Mouse (Mus musculus) MEL (cell line): ENCODE results near the gene Abat. TPM values are rescaled to one million over a fixed set of nuclear protein-coding genes. Genes with fewer than 3 reads are reported as not detected.

Experiments used
- DNase-seq: peaks from one replicate; pipeline ENCODE4 v3.0.0; 2011; ENCODE audit warnings: low read depth, low spot score
- H3K27ac ChIP-seq: 2 replicates; pipeline ENCODE4 v1.5.1; 2012; ENCODE audit warnings: low read depth, mild to moderate bottlenecking, control low read depth, low read length, moderate library complexity; ENCODE audit not compliant: control insufficient read depth
- H3K27me3 ChIP-seq, 2 experiments: fragments of 150-350 bp in 1 of 2; sonication (generic) in 1 of 2; 2 replicates each; pipeline ENCODE4 v1.6.1; 2012; ENCODE audit warnings: low read length in 2 of 2, mild to moderate bottlenecking in 2 of 2, improper control_type of control experiment in 1 of 2, moderate library complexity in 1 of 2; ENCODE audit not compliant: insufficient read depth in 2 of 2, control insufficient read depth in 1 of 2
- H3K36me3 ChIP-seq, 2 experiments: 2 replicates each; pipeline ENCODE4 v1.6.1; 2012 to 2014; ENCODE audit warnings: low read length in 2 of 2, improper control_type of control experiment in 1 of 2, inconsistent platforms in 1 of 2, mild to moderate bottlenecking in 1 of 2; ENCODE audit not compliant: insufficient read depth in 2 of 2, control insufficient read depth in 1 of 2
- H3K4me1 ChIP-seq, 2 experiments: fragments of 150-350 bp in 1 of 2; sonication (generic) in 1 of 2; 2 replicates each; pipeline ENCODE4 v1.6.1; 2012; ENCODE audit warnings: low read length in 2 of 2, improper control_type of control experiment in 1 of 2, mild to moderate bottlenecking in 1 of 2; ENCODE audit not compliant: insufficient read depth in 2 of 2, control insufficient read depth in 1 of 2
- H3K4me3 ChIP-seq, 2 experiments: fragments of 150-350 bp in 1 of 2; sonication (generic) in 1 of 2; 2 replicates each; pipeline ENCODE4 v1.5.1; 2012; ENCODE audit warnings: low read depth in 2 of 2, low read length in 2 of 2, mild to moderate bottlenecking in 2 of 2, moderate library complexity in 2 of 2, control low read depth in 1 of 2, improper control_type of control experiment in 1 of 2; ENCODE audit not compliant: control insufficient read depth in 1 of 2, insufficient read depth in 1 of 2
- H3K79me2 ChIP-seq: 2 replicates; pipeline ENCODE4 v1.6.1; 2012; ENCODE audit warnings: mild to moderate bottlenecking, low read length, moderate library complexity; ENCODE audit not compliant: control insufficient read depth, poor library complexity, insufficient read depth
- H3K9ac ChIP-seq: 2 replicates; pipeline ENCODE4 v1.6.1; 2012; ENCODE audit warnings: low read depth, mild to moderate bottlenecking, control low read depth, low read length, moderate library complexity; ENCODE audit not compliant: control insufficient read depth, poor library complexity, severe bottlenecking
- H3K9me3 ChIP-seq: fragments of 150-350 bp; sonication (generic); replicated peaks from 2 replicates; pipeline ENCODE4 v1.6.1; 2012; ENCODE audit warnings: mild to moderate bottlenecking, low read length, improper control_type of control experiment, moderate library complexity; ENCODE audit not compliant: insufficient read depth
- CTCF ChIP-seq, 3 experiments: IDR thresholded peaks in 2 of 3; conservative IDR thresholded peaks in 1 of 3; 2 replicates each; pipeline ENCODE4 v1.5.1; 2011 to 2012; ENCODE audit warnings: low read length in 3 of 3, low read depth in 2 of 3, mild to moderate bottlenecking in 2 of 3, improper control_type of control experiment in 1 of 3, inconsistent platforms in 1 of 3, mixed read lengths in 1 of 3, moderate library complexity in 1 of 3; ENCODE audit not compliant: control insufficient read depth in 1 of 3, insufficient read depth in 1 of 3, poor library complexity in 1 of 3, severe bottlenecking in 1 of 3
- E2F4 ChIP-seq: IDR thresholded peaks from 2 replicates; pipeline ENCODE4 v1.6.1; 2011; ENCODE audit warnings: low read depth, low read length, improper control_type of control experiment, borderline replicate concordance
- EP300 ChIP-seq, 2 experiments: IDR thresholded peaks; 2 replicates each; pipeline ENCODE4 v1.6.1; 2011; ENCODE audit warnings: improper control_type of control experiment in 2 of 2, low read length in 2 of 2, low read depth in 1 of 2, mild to moderate bottlenecking in 1 of 2
- ETS1 ChIP-seq: IDR thresholded peaks from 2 replicates; pipeline ENCODE4 v1.6.1; 2012; ENCODE audit warnings: low read depth, mild to moderate bottlenecking, inconsistent platforms, low read length, improper control_type of control experiment, moderate library complexity
- GABPA ChIP-seq: IDR thresholded peaks from 2 replicates; pipeline ENCODE4 v1.6.1; 2012; ENCODE audit warnings: low read depth, mild to moderate bottlenecking, inconsistent platforms, low read length, improper control_type of control experiment, moderate library complexity
- HCFC1 ChIP-seq: IDR thresholded peaks from 2 replicates; pipeline ENCODE4 v1.6.1; 2012; ENCODE audit warnings: low read depth, mild to moderate bottlenecking, inconsistent platforms, low read length, improper control_type of control experiment, moderate library complexity
- JUND ChIP-seq: IDR thresholded peaks from 2 replicates; pipeline ENCODE4 v1.6.1; 2011; ENCODE audit warnings: low read depth, mild to moderate bottlenecking, improper control_type of control experiment, low read length
- MAX ChIP-seq: IDR thresholded peaks from 2 replicates; pipeline ENCODE4 v1.6.1; 2011; ENCODE audit warnings: low read length, improper control_type of control experiment
- MXI1 ChIP-seq: IDR thresholded peaks from 2 replicates; pipeline ENCODE4 v1.6.1; 2011; ENCODE audit warnings: mild to moderate bottlenecking, low read depth, low read length, improper control_type of control experiment
- MYB ChIP-seq: IDR thresholded peaks from 2 replicates; pipeline ENCODE4 v1.6.1; 2011; ENCODE audit warnings: mild to moderate bottlenecking, low read depth, low read length, improper control_type of control experiment
- NELFE ChIP-seq: IDR thresholded peaks from 2 replicates; pipeline ENCODE4 v1.6.1; 2011; ENCODE audit warnings: low read depth, low read length, improper control_type of control experiment
- NRF1 ChIP-seq: IDR thresholded peaks from 2 replicates; pipeline ENCODE4 v1.6.1; 2014; ENCODE audit warnings: low read depth, mild to moderate bottlenecking, inconsistent platforms, low read length, improper control_type of control experiment, moderate library complexity; ENCODE audit not compliant: poor library complexity, insufficient read depth, severe bottlenecking
- POLR2A ChIP-seq, 2 experiments: IDR thresholded peaks; 2 replicates each; pipeline ENCODE4 v1.6.1; 2011 to 2012; ENCODE audit warnings: low read length in 2 of 2, mild to moderate bottlenecking in 2 of 2, control low read depth in 1 of 2, improper control_type of control experiment in 1 of 2, low read depth in 1 of 2, moderate library complexity in 1 of 2; ENCODE audit not compliant: control insufficient read depth in 1 of 2, insufficient read depth in 1 of 2, poor library complexity in 1 of 2
- RAD21 ChIP-seq: IDR thresholded peaks from 2 replicates; pipeline ENCODE4 v1.6.1; 2011; ENCODE audit warnings: mild to moderate bottlenecking, low read depth, low read length, improper control_type of control experiment
- RCOR1 ChIP-seq: IDR thresholded peaks from 2 replicates; pipeline ENCODE4 v1.6.1; 2012; ENCODE audit warnings: low read depth, mild to moderate bottlenecking, inconsistent platforms, low read length, improper control_type of control experiment
- SIN3A ChIP-seq: IDR thresholded peaks from 2 replicates; pipeline ENCODE4 v1.6.1; 2012; ENCODE audit warnings: low read length, improper control_type of control experiment, inconsistent platforms
- TAL1 ChIP-seq: IDR thresholded peaks from 2 replicates; pipeline ENCODE4 v1.6.1; 2012; ENCODE audit warnings: mild to moderate bottlenecking, inconsistent platforms, low read length, moderate library complexity, mixed read lengths
- USF1 ChIP-seq: IDR thresholded peaks from 2 replicates; pipeline ENCODE4 v1.6.1; 2014; ENCODE audit warnings: low read depth, mild to moderate bottlenecking, inconsistent platforms, low read length, improper control_type of control experiment, moderate library complexity
- ZC3H11A ChIP-seq: IDR thresholded peaks from 2 replicates; pipeline ENCODE4 v1.6.1; 2012; ENCODE audit warnings: low read depth, mild to moderate bottlenecking, inconsistent platforms, low read length, improper control_type of control experiment
- ZKSCAN1 ChIP-seq: IDR thresholded peaks from 2 replicates; pipeline ENCODE4 v1.6.1; 2012; ENCODE audit warnings: low read depth, mild to moderate bottlenecking, inconsistent platforms, low read length, improper control_type of control experiment, moderate library complexity
- ZMIZ1 ChIP-seq: IDR thresholded peaks from 2 replicates; pipeline ENCODE4 v1.6.1; 2012; ENCODE audit warnings: low read depth, mild to moderate bottlenecking, inconsistent platforms, low read length, improper control_type of control experiment, moderate library complexity
- polyA plus RNA-seq, 2 experiments: library from polyadenylated mRNA; stranded (reverse) in 1 of 2; unstranded in 1 of 2; fragments of >175 nt in 1 of 2; fragments of >200 nt in 1 of 2; gene quantifications; 2 replicates each; pipeline versions ENCODE4 v1.2.1 to v1.2.4; 2012; ENCODE audit warnings: low replicate concordance in 2 of 2, low read depth in 1 of 2; ENCODE audit not compliant: insufficient read length in 2 of 2, insufficient read depth in 1 of 2, missing spikeins in 1 of 2
- total RNA-seq: library from RNA; depleted of rRNA; stranded (reverse); fragments of 300-350 nt; gene quantifications from 2 replicates; pipeline ENCODE4 v1.2.3, GENCODE M21; 2012

Gene Abat
- total and polyA plus RNA-seq, 3 experiments, result 0.27 to 0.77 TPM; not detected in 1

- Histone ChIP-seq H3K4me1 (peaks cover 0 to 4% of the 10 kb centered on the region in 2 experiments; a peak in 2 of 4 replicates), H3K9me3 (no peaks in the 10 kb centered on the region), H3K36me3 (no peaks in the 10 kb centered on the region), H3K9ac (no peak overlapping the region), H3K4me3 (no peak overlapping the region), H3K79me2 (no peaks in the 10 kb centered on the region), H3K27ac (no peak overlapping the region), H3K27me3 (no peaks in the 10 kb centered on the region)
- no peak for DNase-seq
- TF ChIP-seq ZMIZ1 (no peak), ETS1 (no peak), HCFC1 (no peak), USF1 (no peak), MAX (no peak), MXI1 (no peak), ZC3H11A (no peak), JUND (no peak)
Observed at GRCm38 (mm10) chr16:8496967-8497366, 16.3 kb upstream of the Abat start.

DNA sequence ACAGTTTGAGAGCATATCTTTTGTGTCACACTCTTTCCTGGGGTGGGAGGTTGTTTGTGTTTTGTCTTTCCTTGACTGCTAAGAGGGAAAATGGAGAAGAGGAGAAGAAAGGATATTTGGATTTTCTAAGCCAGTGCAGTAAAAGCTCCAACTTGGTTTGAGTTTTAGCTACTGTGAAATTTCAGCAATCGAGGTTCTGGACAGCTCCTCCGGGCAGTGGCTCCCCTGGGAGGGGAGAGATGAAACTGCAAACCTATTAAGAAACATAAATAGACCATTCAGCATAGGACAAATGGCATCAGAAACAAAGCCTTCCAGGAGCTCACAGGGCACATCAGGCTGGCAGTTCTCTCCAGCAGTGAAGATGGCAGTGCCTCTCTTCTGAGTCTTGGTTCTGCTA lies 9.0 kb upstream of the Abat start:
- peak; percentile 42 for DNase-seq
- Histone ChIP-seq H3K79me2 (no peaks in the 10 kb centered on the region), H3K4me1 (no peaks in the 10 kb centered on the region), H3K9ac (no peak overlapping the region), H3K27me3 (peaks cover 3 to 9% of the 10 kb centered on the region in 2 experiments; a peak in 2 of 4 replicates), H3K9me3 (no peaks in the 10 kb centered on the region), H3K4me3 (no peak overlapping the region), H3K36me3 (no peaks in the 10 kb centered on the region), H3K27ac (no peak overlapping the region)
- TF ChIP-seq SIN3A, result peak; percentile 44; the same call in 1 of the 2 replicates
- TF ChIP-seq CTCF (IDR thresholded peaks at IDR 0.05 in 2 of 3, conservative IDR thresholded peaks at IDR 0.05 in 1 of 3; ENCODE audit: control insufficient read depth in 1 of 3, insufficient read depth in 1 of 3, low read depth in 2 of 3, low read length in 3 of 3, poor library complexity in 1 of 3, severe bottlenecking in 1 of 3), result peak in 1 of 3 experiments; percentile 5; a peak in 1 of 6 replicates
- no peak for TF ChIP-seq NELFE

GRCm38 (mm10) chr16:8509894-8510293 lies 3.3 kb upstream of the Abat start:
- Histone ChIP-seq H3K9me3 (no peaks in the 10 kb centered on the region), H3K79me2 (no peaks in the 10 kb centered on the region), H3K36me3 (no peaks in the 10 kb centered on the region), H3K27me3 (peaks cover 3 to 10% of the 10 kb centered on the region in 2 experiments; a peak in 2 of 4 replicates), H3K4me1 (0 out of 4 replicates have a peak, but pooled peaks cover 0 to 3% of the 10 kb centered on the region in 2 experiments)
- TF ChIP-seq TAL1, result no peak
- no peak for TF ChIP-seq ZMIZ1
- TF ChIP-seq RAD21, result no peak
- TF ChIP-seq HCFC1, result no peak
- TF ChIP-seq RCOR1, result no peak
- no peak for TF ChIP-seq SIN3A
- no peak for TF ChIP-seq GABPA
- TF ChIP-seq ZC3H11A, result no peak
- no peak for TF ChIP-seq MAX
- no peak for TF ChIP-seq EP300 (IDR thresholded peaks at IDR 0.05; ENCODE audit: low read depth in 1 of 2, low read length in 2 of 2)
- TF ChIP-seq NRF1, result no peak
- TF ChIP-seq MYB, result no peak
- no peak for TF ChIP-seq E2F4
- no peak for TF ChIP-seq POLR2A (IDR thresholded peaks at IDR 0.05; ENCODE audit: control insufficient read depth in 1 of 2, insufficient read depth in 1 of 2, low read depth in 1 of 2, low read length in 2 of 2, poor library complexity in 1 of 2)
- no peak for TF ChIP-seq ZKSCAN1
- TF ChIP-seq ETS1, result no peak
- TF ChIP-seq, all 39 proteins: peak for 0
- Histone ChIP-seq H3K27ac (no peak overlapping the region), H3K9ac (no peak overlapping the region), H3K4me3 (no peak overlapping the region)
- no peak for DNase-seq
